Mouse (Mus musculus): ENCODE measurements around the gene Strap.

GRCm38 (mm10) chr6:137696445-137697204 lies 38.3 kb upstream of the Strap start:
- TF ChIP-seq CTCF (IDR thresholded peaks at IDR 0.05; ENCODE audit: low read depth, low read length) (no peak), GATA1 (IDR thresholded peaks at IDR 0.05; ENCODE audit: borderline replicate concordance, low read length) (no peak), TAL1 (conservative IDR thresholded peaks at IDR 0.05; ENCODE audit: low read depth, low read length) (no peak), POLR2AphosphoS5 (IDR thresholded peaks at IDR 0.05; ENCODE audit: insufficient replicate concordance, low read depth, low read length) (no peak), GATA2 (IDR thresholded peaks at IDR 0.05; ENCODE audit: borderline replicate concordance, low read depth, low read length) (no peak)
